Mouse (Mus musculus): ENCODE data around the gene Arsb. TPM values are rescaled to one million over a fixed set of nuclear protein-coding genes. Genes with fewer than 3 reads are reported as not detected.

The Arsb gene
- polyA plus RNA-seq, 1 experiment from 2014 or later = 7.6 TPM

GRCm38 (mm10) chr13:93989208-93989607 lies 217.8 kb downstream of the Arsb start:
- no peak overlapping the region for H3K9ac ChIP-seq
- 57% methylated on average over 4 of the region's 4 CpGs for WGBS
- ATAC-seq (ENCODE audit: low FRiP score, low read depth) = no peak
- no peak overlapping the region for H3K4me2 ChIP-seq (replicated peaks)
- H3K9me3 ChIP-seq = no peaks in the 10 kb centered on the region
- peaks cover 10% of the 10 kb centered on the region; the same call in 1 of the 2 replicates for H3K4me1 ChIP-seq
- H3K27me3 ChIP-seq (replicated peaks) = no peaks in the 10 kb centered on the region
- no peak overlapping the region for H3K27ac ChIP-seq
- no peak overlapping the region for H3K4me3 ChIP-seq
- no peaks in the 10 kb centered on the region for H3K36me3 ChIP-seq

GRCm38 (mm10) chr13:93989736-93990611 lies 218.5 kb downstream of the Arsb start:
- no peaks in the 10 kb centered on the region for H3K36me3 ChIP-seq
- no peak overlapping the region for H3K4me3 ChIP-seq
- H3K4me1 ChIP-seq = peaks cover 10% of the 10 kb centered on the region; the same call in 1 of the 2 replicates
- H3K27ac ChIP-seq = no peak overlapping the region
- H3K4me2 ChIP-seq (replicated peaks) = no peak overlapping the region
- H3K9ac ChIP-seq = no peak overlapping the region
- no peaks in the 10 kb centered on the region for H3K9me3 ChIP-seq
- no peaks in the 10 kb centered on the region for H3K27me3 ChIP-seq (replicated peaks)
- ATAC-seq (ENCODE audit: low FRiP score, low read depth) = no peak
- 87% methylated on average over 11 of the region's 11 CpGs for WGBS

- Histone ChIP-seq H3K9ac (no peak overlapping the region), H3K27ac (no peak overlapping the region), H3K9me3 (no peaks in the 10 kb centered on the region), H3K4me1 (peaks cover 10% of the 10 kb centered on the region; the same call in 1 of the 2 replicates), H3K4me2 (replicated peaks) (no peak overlapping the region), H3K27me3 (replicated peaks) (no peaks in the 10 kb centered on the region), H3K36me3 (no peaks in the 10 kb centered on the region), H3K4me3 (no peak overlapping the region)
- ATAC-seq (ENCODE audit: low FRiP score, low read depth) = no peak
- WGBS = 91% methylated on average over 3 of the region's 3 CpGs
Observed at GRCm38 (mm10) chr13:93990841-93991240, 219.4 kb downstream of the Arsb start.

GRCm38 (mm10) chr13:93992342-93992882 lies 221.0 kb downstream of the Arsb start:
- Histone ChIP-seq H3K4me1 (peaks cover 10% of the 10 kb centered on the region; the same call in 1 of the 2 replicates), H3K9ac (no peak overlapping the region), H3K27ac (no peak overlapping the region), H3K4me2 (replicated peaks) (no peak overlapping the region), H3K27me3 (replicated peaks) (no peaks in the 10 kb centered on the region), H3K9me3 (no peaks in the 10 kb centered on the region), H3K36me3 (no peaks in the 10 kb centered on the region), H3K4me3 (no peak overlapping the region)
- ATAC-seq (ENCODE audit: low FRiP score, low read depth) = no peak
- WGBS = 92% methylated on average over 5 of the region's 5 CpGs

Small RNA genes within 50 kb of the gene (microRNA-seq; reads per million reads assigned to microRNA genes)
- gene Gm25534 (not detected), gene Mir5624 (not detected)

Other genes with a start within 250 kb of the Arsb start
- not detected in 2 replicates for gene Bhmt, start 133.7 kb upstream of the Arsb start, polyA plus RNA-seq (2016; fragmentation: Nextera tagmentation; extraction: Ambion mirVana)
- gene Bhmt2, start 97.3 kb upstream of the Arsb start, polyA plus RNA-seq (2016; fragmentation: Nextera tagmentation; extraction: Ambion mirVana) = not detected in 2 replicates
- 0.06 and 0.09 TPM in 2 replicates for gene Dmgdh, start 97.2 kb upstream of the Arsb start, polyA plus RNA-seq (2016; fragmentation: Nextera tagmentation; extraction: Ambion mirVana)

Measured in neural tube, embryonic 12.5 days (tissue).